Mouse (Mus musculus) heart, adult 2 months (tissue): Measurements from ENCODE around the gene Trim17. TPM values are rescaled to one million over a fixed set of nuclear protein-coding genes. Genes with fewer than 3 reads are reported as not detected.

Experiments used
- DNase-seq, 2 experiments: peaks; one replicate each; pipeline ENCODE4 v3.0.0; 2021
- H3K27ac ChIP-seq: fragments of 200-600 bp; 2 replicates; pipeline ENCODE4 v1.8.1; 2022
- H3K27me3 ChIP-seq: fragments of 200-500 bp; 2 replicates; pipeline ENCODE4 v1.6.1; 2012; ENCODE audit warnings: mild to moderate bottlenecking, low read length, inconsistent platforms, mixed read lengths; ENCODE audit not compliant: control insufficient read depth, insufficient read depth
- H3K36me3 ChIP-seq: fragments of 200-500 bp; 2 replicates; pipeline ENCODE4 v1.6.1; 2012; ENCODE audit warnings: low read length, inconsistent platforms; ENCODE audit not compliant: control insufficient read depth, insufficient read depth
- H3K4me1 ChIP-seq: fragments of 200-500 bp; 2 replicates; pipeline ENCODE4 v1.6.1; 2011; ENCODE audit warnings: low read length; ENCODE audit not compliant: control insufficient read depth, insufficient read depth
- H3K4me3 ChIP-seq: fragments of 200-600 bp; 2 replicates; pipeline ENCODE4 v1.8.1; 2022
- H3K79me2 ChIP-seq: fragments of 200-500 bp; replicated peaks from 2 replicates; pipeline ENCODE4 v1.6.1; 2012; ENCODE audit warnings: mild to moderate bottlenecking, inconsistent platforms, low read length, moderate library complexity, mixed read lengths; ENCODE audit not compliant: control insufficient read depth, insufficient read depth
- H3K9ac ChIP-seq: fragments of 200-500 bp; 2 replicates; pipeline ENCODE4 v1.6.1; 2012; ENCODE audit warnings: low read depth, mild to moderate bottlenecking, control low read depth, inconsistent platforms, low read length, mixed read lengths
- CTCF ChIP-seq: fragments of 200-600 bp; IDR thresholded peaks from 2 replicates; pipeline ENCODE4 v1.8.1; 2022; ENCODE audit warnings: antibody characterized with exemption, mild to moderate bottlenecking, moderate library complexity
- EP300 ChIP-seq: fragments of 200-500 bp; IDR thresholded peaks from 2 replicates; pipeline ENCODE4 v1.6.1; 2011; ENCODE audit warnings: low read depth, low read length, control low read depth; ENCODE audit not compliant: insufficient read depth
- POLR2A ChIP-seq: fragments of 200-500 bp; IDR thresholded peaks from 2 replicates; pipeline ENCODE4 v1.6.1; 2011; ENCODE audit warnings: mild to moderate bottlenecking, low read depth, low read length, control low read depth; ENCODE audit not compliant: insufficient read depth
- WGBS: fragments of 180-500 bp; shearing (Covaris S2); methylation state at CpG from one replicate; pipeline ENCODE4 v1.1.7; 2018; 5-methylcytosine and 5-hydroxymethylcytosine counted together
- intact Hi-C: fragments of 180-260 bp; cut with DNase I; formaldehyde crosslinking; loops from one replicate; pipeline ENCODE4 v1.15.1; 2025
- polyA plus RNA-seq: library from polyadenylated mRNA; depleted of rRNA; stranded (reverse); fragments of >200 nt; gene quantifications from 2 replicates; pipeline ENCODE4 v1.2.3, GENCODE M21; 2012
- total RNA-seq, 2 experiments: library from RNA; stranded (reverse); gene quantifications; 2 replicates each; pipeline ENCODE4 v1.2.3; 2021

Gene Trim17
- total and polyA plus RNA-seq, 3 experiments, result 0.07 to 0.37 TPM; not detected in 1

- intact Hi-C loops, result loop anchor here (2.0 to 5.0 kb wide), 2 partner anchors 27 to 369 kb away; partner anchors contain the start of genes Hist3h2a and Trim17
- H3K36me3 ChIP-seq, result no peaks in the 10 kb centered on the region
- 13% methylated on average over 20 of the region's 20 CpGs for WGBS
- peak overlapping the region; percentile 49 for H3K4me3 ChIP-seq
- peak; percentile 72 to 75 for DNase-seq
- TF ChIP-seq POLR2A, result peak; percentile 63
- 0 out of 2 replicates have a peak, but pooled peaks have one; percentile 3 for TF ChIP-seq EP300
- peak; percentile 91 for TF ChIP-seq CTCF
- H3K27me3 ChIP-seq, result no peaks in the 10 kb centered on the region
- peak overlapping the region; percentile 72 for H3K27ac ChIP-seq
- H3K79me2 ChIP-seq, result no peaks in the 10 kb centered on the region
- peak overlapping the region; percentile 60 for H3K9ac ChIP-seq
- H3K4me1 ChIP-seq, result peaks cover 3% of the 10 kb centered on the region
Observed at GRCm38 (mm10) chr11:58927790-58928651, 26.5 kb upstream of the Trim17 start.

DNA sequence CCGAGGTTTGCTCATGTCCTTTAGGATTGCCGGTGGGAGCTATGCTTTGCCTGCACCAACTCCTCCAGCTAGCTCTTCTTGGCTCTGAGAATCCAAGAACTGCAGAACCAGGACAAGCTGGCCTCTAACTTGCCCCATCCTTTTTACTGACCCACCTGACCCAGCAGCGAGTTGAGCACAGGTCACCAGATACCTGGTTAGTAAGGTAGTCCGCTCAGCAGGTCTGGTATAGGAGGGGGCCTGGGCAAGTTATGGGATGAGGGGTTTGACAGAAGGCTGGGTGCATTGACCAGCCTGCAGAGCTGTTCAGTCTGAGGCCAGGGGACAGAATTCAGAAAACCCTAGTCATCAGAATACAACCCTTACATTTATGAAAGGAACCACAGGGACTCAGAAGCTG is 25.4 kb upstream of the Trim17 start:
- Histone ChIP-seq H3K27me3 (no peaks in the 10 kb centered on the region), H3K79me2 (no peaks in the 10 kb centered on the region), H3K27ac (no peak overlapping the region), H3K4me1 (peaks cover 3% of the 10 kb centered on the region), H3K9ac (no peak overlapping the region), H3K36me3 (no peaks in the 10 kb centered on the region), H3K4me3 (no peak overlapping the region)
- intact Hi-C loops, result loop anchor here (2.0 to 5.0 kb wide), 2 partner anchors 26 to 368 kb away; partner anchors contain the start of genes Hist3h2a and Trim17
- DNase-seq, result no peak
- 74% methylated on average over 4 of the region's 4 CpGs for WGBS
- TF ChIP-seq POLR2A, result no peak
- no peak for TF ChIP-seq EP300
- no peak for TF ChIP-seq CTCF

GRCm38 (mm10) chr11:58929641-58930040 is 24.8 kb upstream of the Trim17 start:
- DNase-seq, result no peak
- Histone ChIP-seq H3K36me3 (no peaks in the 10 kb centered on the region), H3K27me3 (no peaks in the 10 kb centered on the region), H3K4me1 (peaks cover 3% of the 10 kb centered on the region), H3K9ac (no peak overlapping the region), H3K27ac (no peak overlapping the region), H3K4me3 (no peak overlapping the region), H3K79me2 (no peaks in the 10 kb centered on the region)
- intact Hi-C loops, result loop anchor here (2.0 to 5.0 kb wide), 2 partner anchors 25 to 368 kb away; partner anchors contain the start of genes Hist3h2a and Trim17
- TF ChIP-seq POLR2A (no peak), CTCF (no peak), EP300 (no peak)
- WGBS, result 44% methylated on average over 3 of the region's 3 CpGs

DNA sequence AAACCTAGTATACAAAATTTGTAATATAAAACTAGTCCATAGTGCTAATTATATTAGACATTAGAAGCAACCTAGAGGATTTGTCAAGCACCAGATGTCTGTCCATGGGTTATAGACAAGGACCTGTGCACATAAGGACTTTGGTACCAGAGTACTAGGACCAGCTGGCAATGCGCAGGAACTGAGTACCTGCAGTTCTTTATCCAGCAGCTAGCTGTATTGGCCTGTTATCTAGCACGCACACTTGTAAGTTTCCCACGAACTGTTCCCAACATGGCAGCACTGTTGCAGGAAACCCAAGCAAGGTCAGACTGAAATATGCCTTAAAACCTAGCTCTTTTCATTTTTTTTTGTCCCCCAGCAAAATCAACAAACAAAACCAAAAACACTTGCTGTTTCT is 24.2 kb upstream of the Trim17 start:
- no peaks in the 10 kb centered on the region for H3K27me3 ChIP-seq
- intact Hi-C loops, result no loop called here
- no peak overlapping the region for H3K4me3 ChIP-seq
- no peak overlapping the region for H3K27ac ChIP-seq
- peaks cover 3% of the 10 kb centered on the region for H3K4me1 ChIP-seq
- H3K79me2 ChIP-seq, result no peaks in the 10 kb centered on the region
- WGBS, result 83% methylated on average over 3 of the region's 3 CpGs
- H3K36me3 ChIP-seq, result no peaks in the 10 kb centered on the region
- H3K9ac ChIP-seq, result no peak overlapping the region
- no peak for TF ChIP-seq EP300
- TF ChIP-seq CTCF, result no peak
- TF ChIP-seq POLR2A, result no peak
- no peak for DNase-seq

DNA sequence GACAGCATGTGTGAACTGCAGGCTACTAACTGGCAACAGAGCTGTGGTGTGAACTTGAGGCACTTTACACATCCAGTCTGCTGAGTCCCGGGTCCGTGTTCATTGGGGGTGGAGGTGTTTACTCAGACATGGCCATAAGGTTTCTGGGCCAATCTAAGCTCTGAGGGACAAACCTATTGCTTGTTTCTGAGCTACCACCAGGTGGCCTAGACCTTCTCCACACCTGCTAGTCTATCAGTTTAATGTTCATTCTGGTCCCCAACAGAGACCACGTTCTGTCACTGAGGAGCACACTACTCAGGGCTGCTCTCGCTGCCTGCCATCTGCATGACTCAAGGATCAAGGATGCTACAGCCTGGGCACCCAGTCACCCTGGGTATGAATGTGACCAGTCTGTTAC is 22.9 kb upstream of the Trim17 start:
- WGBS, result 63% methylated on average over 4 of the region's 4 CpGs
- H3K4me3 ChIP-seq, result no peak overlapping the region
- H3K4me1 ChIP-seq, result peaks cover 3% of the 10 kb centered on the region
- no peaks in the 10 kb centered on the region for H3K79me2 ChIP-seq
- H3K36me3 ChIP-seq, result no peaks in the 10 kb centered on the region
- TF ChIP-seq POLR2A (no peak), CTCF (peak; percentile 26; the same call in 1 of the 2 replicates), EP300 (no peak)
- no peak overlapping the region for H3K9ac ChIP-seq
- H3K27me3 ChIP-seq, result no peaks in the 10 kb centered on the region
- no peak for DNase-seq
- no peak overlapping the region for H3K27ac ChIP-seq
- intact Hi-C loops, result no loop called here

GRCm38 (mm10) chr11:58937909-58938308 is 16.6 kb upstream of the Trim17 start:
- intact Hi-C loops, result loop anchor here (2.0 kb wide), 1 partner anchor 15 kb away; no protein-coding TSS in a partner anchor
- Histone ChIP-seq H3K4me3 (peak overlapping the region; percentile 69), H3K27me3 (no peaks in the 10 kb centered on the region), H3K9ac (peak overlapping the region; percentile 92), H3K36me3 (peaks cover 6% of the 10 kb centered on the region), H3K27ac (peak overlapping the region; percentile 90), H3K4me1 (peaks cover 7% of the 10 kb centered on the region), H3K79me2 (no peaks in the 10 kb centered on the region)
- no peak for DNase-seq
- 3% methylated on average over 13 of the region's 13 CpGs for WGBS
- TF ChIP-seq POLR2A (no peak), CTCF (no peak), EP300 (no peak)
